Mouse (Mus musculus) gastrocnemius, postnatal 14 days (tissue): ENCODE results near the gene Myrf. TPM values are rescaled to one million over a fixed set of nuclear protein-coding genes. Genes with fewer than 3 reads are reported as not detected.
A peak's percentile ranks its signal among the peaks of the same experiment; 100 is the strongest.

Experiments
- DNase-seq: peaks from one replicate; pipeline ENCODE4 v3.0.0; 2021; ENCODE audit warnings: mixed read lengths
- intact Hi-C: fragments of 180-260 bp; cut with DNase I; formaldehyde crosslinking; loops from one replicate; pipeline ENCODE4 v1.15.1; 2025; ENCODE audit warnings: low total_unique reads
- total RNA-seq, 2 experiments: library from RNA; stranded (reverse); gene quantifications; 2 replicates each; pipeline ENCODE4 v1.2.3; 2021

Gene Myrf
- total RNA-seq, 2 experiments from 2014 or later = 0.08 TPM; not detected in 1

- DNase-seq = no peak
- intact Hi-C loops = no loop called here
These were observed 21.4 kb downstream of the Myrf start for GRCm38 (mm10) chr19:10219108-10219507.

GRCm38 (mm10) chr19:10216101-10216500 is 24.4 kb downstream of the Myrf start:
- DNase-seq = no peak
- intact Hi-C loops = no loop called here

- DNase-seq = no peak
- intact Hi-C loops = no loop called here
These were observed 26.6 kb downstream of the Myrf start for GRCm38 (mm10) chr19:10213796-10214471.

- DNase-seq = no peak
- intact Hi-C loops = no loop called here
These were observed 29.7 kb downstream of the Myrf start for GRCm38 (mm10) chr19:10210885-10211284.

GRCm38 (mm10) chr19:10208851-10209250 is 31.7 kb downstream of the Myrf start:
- no peak for DNase-seq
- intact Hi-C loops = no loop called here

GRCm38 (mm10) chr19:10205051-10205450 is 35.5 kb downstream of the Myrf start:
- intact Hi-C loops = no loop called here
- DNase-seq = no peak

GRCm38 (mm10) chr19:10204616-10205001 is 35.9 kb downstream of the Myrf start:
- intact Hi-C loops = no loop called here
- DNase-seq = no peak

- intact Hi-C loops = no loop called here
- peak; percentile 86 for DNase-seq
These were observed 36.5 kb downstream of the Myrf start, which contains the start of the genes Tmem258 and Fen1 for GRCm38 (mm10) chr19:10203848-10204615. TSS of gene Tmem258 (plus strand) at chr19:10204014. TSS of gene Fen1 (minus strand) at chr19:10204169.

- DNase-seq = no peak
- intact Hi-C loops = no loop called here
These were observed 37.3 kb downstream of the Myrf start for GRCm38 (mm10) chr19:10203146-10203847.

- intact Hi-C loops = loop anchor here (5.0 to 10.0 kb wide), 4 partner anchors 94 to 274 kb away; partner anchors contain the start of genes Best1, Fads2, Fads3 and Rab3il1
- peak; percentile 81 for DNase-seq
These were observed 41.8 kb downstream of the Myrf start for GRCm38 (mm10) chr19:10198723-10199122.

GRCm38 (mm10) chr19:10198286-10198685 is 42.3 kb downstream of the Myrf start:
- no peak for DNase-seq
- intact Hi-C loops = loop anchor here (5.0 to 10.0 kb wide), 4 partner anchors 93 to 273 kb away; partner anchors contain the start of genes Best1, Fads2, Fads3 and Rab3il1

GRCm38 (mm10) chr19:10197130-10197529 is 43.4 kb downstream of the Myrf start:
- intact Hi-C loops = loop anchor here (5.0 to 10.0 kb wide), 4 partner anchors 92 to 272 kb away; partner anchors contain the start of genes Best1, Fads2, Fads3 and Rab3il1
- DNase-seq = no peak

- no peak for DNase-seq
- intact Hi-C loops = loop anchor here (5.0 to 10.0 kb wide), 4 partner anchors 90 to 270 kb away; partner anchors contain the start of genes Best1, Fads2, Fads3 and Rab3il1
These were observed 45.3 kb downstream of the Myrf start for GRCm38 (mm10) chr19:10195252-10195651.

- intact Hi-C loops = loop anchor here (10.0 kb wide), 2 partner anchors 90 to 270 kb away; partner anchors contain the start of gene Fads2
These were observed 46.2 kb downstream of the Myrf start for GRCm38 (mm10) chr19:10194337-10194736.

GRCm38 (mm10) chr19:10191326-10191725 is 49.2 kb downstream of the Myrf start:
- intact Hi-C loops = loop anchor here (10.0 kb wide), 2 partner anchors 87 to 267 kb away; partner anchors contain the start of gene Fads2
- peak; percentile 44 for DNase-seq

More at GRCm38 (mm10) chr19:10194337-10194736, 46.2 kb downstream of the Myrf start:
- DNase-seq = no peak

- intact Hi-C loops = loop anchor here (10.0 kb wide), 2 partner anchors 86 to 266 kb away; partner anchors contain the start of gene Fads2
- DNase-seq = peak; percentile 64
These were observed 49.8 kb downstream of the Myrf start for GRCm38 (mm10) chr19:10190796-10191195.

- intact Hi-C loops = loop anchor here (10.0 kb wide), 2 partner anchors 85 to 265 kb away; partner anchors contain the start of gene Fads2
- DNase-seq = no peak
These were observed 50.6 kb downstream of the Myrf start for GRCm38 (mm10) chr19:10189940-10190339.

GRCm38 (mm10) chr19:10189022-10189421 is 51.5 kb downstream of the Myrf start:
- intact Hi-C loops = no loop called here
- no peak for DNase-seq

GRCm38 (mm10) chr19:10188281-10188811 is 52.2 kb downstream of the Myrf start:
- peak; percentile 58 for DNase-seq

More at GRCm38 (mm10) chr19:10188281-10188811, 52.2 kb downstream of the Myrf start:
- intact Hi-C loops = no loop called here
